ENCODE assay signal across 25 mouse cellular contexts in the genomic region with DNA sequence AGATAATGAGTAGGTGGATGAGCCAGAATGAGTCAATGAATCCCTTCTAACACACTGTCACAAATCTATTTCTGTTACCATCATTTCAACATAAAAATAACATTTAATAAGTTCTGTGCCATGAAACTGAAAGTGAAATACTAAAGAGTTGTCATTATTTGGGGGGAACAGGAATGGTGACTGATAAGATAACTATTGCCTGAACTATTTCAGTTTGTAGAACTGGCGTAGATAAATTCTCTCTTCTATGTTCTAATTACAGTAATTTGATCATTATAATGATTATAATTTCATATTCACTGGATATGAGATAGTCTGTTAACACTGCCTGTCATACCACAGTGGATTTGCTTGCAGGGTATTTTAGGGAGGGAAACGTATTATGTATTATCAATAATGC.
"Had no signal": no experiment of that assay in that cellular context is flagged by ENCODE, and none has a peak within 500 bp of the region (broad histone marks: within the 10 kb centered on the region; RNA-seq: fewer than 3 reads in every experiment).

No protein-coding gene starts in this region.

- H3K9ac ChIP-seq: heart, embryonic 12.5 days; hindbrain, embryonic 12.5 days; hindbrain, embryonic 14.5 days; intestine, embryonic 15.5 days; limb, embryonic 13.5 days; limb, embryonic 15.5 days; liver, embryonic 12.5 days; liver, embryonic 14.5 days had no signal

- H3K4me2 ChIP-seq: heart, embryonic 12.5 days; hindbrain, embryonic 12.5 days; hindbrain, embryonic 14.5 days; intestine, embryonic 15.5 days; limb, embryonic 13.5 days; limb, embryonic 15.5 days; liver, embryonic 12.5 days had no signal

- H3K36me3 ChIP-seq: heart, embryonic 12.5 days; hindbrain, embryonic 10.5 days; hindbrain, embryonic 12.5 days; intestine, embryonic 15.5 days; limb, embryonic 13.5 days; limb, embryonic 15.5 days; liver, embryonic 12.5 days had no signal

- H3K9me3 ChIP-seq: heart, embryonic 12.5 days; hindbrain, embryonic 10.5 days; hindbrain, embryonic 12.5 days; intestine, embryonic 15.5 days; limb, embryonic 13.5 days; limb, embryonic 15.5 days; liver, embryonic 12.5 days had no signal

- H3K27me3 ChIP-seq: heart, embryonic 12.5 days; hindbrain, embryonic 12.5 days; intestine, embryonic 15.5 days; limb, embryonic 13.5 days; limb, embryonic 15.5 days; liver, embryonic 12.5 days had no signal

- H3K4me1 ChIP-seq: heart, embryonic 12.5 days; hindbrain, embryonic 10.5 days; hindbrain, embryonic 12.5 days; intestine, embryonic 15.5 days; limb, embryonic 13.5 days; limb, embryonic 15.5 days; liver, embryonic 12.5 days had no signal

- H3K27ac ChIP-seq: heart, adult 2 months; hindbrain, embryonic 10.5 days; hindbrain, embryonic 12.5 days; hindbrain, embryonic 14.5 days; intestine, embryonic 15.5 days; limb, embryonic 13.5 days; limb, embryonic 15.5 days; liver, embryonic 12.5 days; liver, embryonic 14.5 days had no signal

- ATAC-seq: hindbrain, embryonic 16.5 days; inflammation-experienced regulatory T-cells, adult 6 months; intestine, embryonic 15.5 days; intestine, postnatal 0 days; liver, embryonic 12.5 days had no signal

- DNase-seq: gastrocnemius, postnatal 14 days; gastrocnemius, postnatal 36 days; heart, adult 11 months; heart, adult 2 months; heart, postnatal 10 days; heart, postnatal 4 days; kidney, adult 18-20 months; kidney, adult 8-10 months; kidney, postnatal 10 days; kidney, postnatal 25 days; kidney, postnatal 4 days; layer of hippocampus, postnatal 36 days; left cerebral cortex, postnatal 4 days had no signal

- H3K4me3 ChIP-seq: heart, adult 2 months; heart, embryonic 12.5 days; hindbrain, embryonic 10.5 days; hindbrain, embryonic 12.5 days; intestine, embryonic 15.5 days; limb, embryonic 13.5 days; limb, embryonic 15.5 days; liver, embryonic 12.5 days had no signal
